Mouse (Mus musculus) MEL (cell line): ENCODE results near the gene Cox5b. TPM values are rescaled to one million over a fixed set of nuclear protein-coding genes. Genes with fewer than 3 reads are reported as not detected.

ENCODE experiments used
- DNase-seq: peaks from one replicate; pipeline ENCODE4 v3.0.0; 2011; ENCODE audit warnings: low read depth, low spot score
- H3K27ac ChIP-seq: 2 replicates; pipeline ENCODE4 v1.5.1; 2012; ENCODE audit warnings: low read depth, mild to moderate bottlenecking, control low read depth, low read length, moderate library complexity; ENCODE audit not compliant: control insufficient read depth
- H3K27me3 ChIP-seq, 2 experiments: fragments of 150-350 bp in 1 of 2; sonication (generic) in 1 of 2; 2 replicates each; pipeline ENCODE4 v1.6.1; 2012; ENCODE audit warnings: low read length in 2 of 2, mild to moderate bottlenecking in 2 of 2, improper control_type of control experiment in 1 of 2, moderate library complexity in 1 of 2; ENCODE audit not compliant: insufficient read depth in 2 of 2, control insufficient read depth in 1 of 2
- H3K36me3 ChIP-seq, 2 experiments: 2 replicates each; pipeline ENCODE4 v1.6.1; 2012 to 2014; ENCODE audit warnings: low read length in 2 of 2, improper control_type of control experiment in 1 of 2, inconsistent platforms in 1 of 2, mild to moderate bottlenecking in 1 of 2; ENCODE audit not compliant: insufficient read depth in 2 of 2, control insufficient read depth in 1 of 2
- H3K4me1 ChIP-seq, 2 experiments: fragments of 150-350 bp in 1 of 2; sonication (generic) in 1 of 2; 2 replicates each; pipeline ENCODE4 v1.6.1; 2012; ENCODE audit warnings: low read length in 2 of 2, improper control_type of control experiment in 1 of 2, mild to moderate bottlenecking in 1 of 2; ENCODE audit not compliant: insufficient read depth in 2 of 2, control insufficient read depth in 1 of 2
- H3K4me3 ChIP-seq, 2 experiments: fragments of 150-350 bp in 1 of 2; sonication (generic) in 1 of 2; 2 replicates each; pipeline ENCODE4 v1.5.1; 2012; ENCODE audit warnings: low read depth in 2 of 2, low read length in 2 of 2, mild to moderate bottlenecking in 2 of 2, moderate library complexity in 2 of 2, control low read depth in 1 of 2, improper control_type of control experiment in 1 of 2; ENCODE audit not compliant: control insufficient read depth in 1 of 2, insufficient read depth in 1 of 2
- H3K79me2 ChIP-seq: 2 replicates; pipeline ENCODE4 v1.6.1; 2012; ENCODE audit warnings: mild to moderate bottlenecking, low read length, moderate library complexity; ENCODE audit not compliant: control insufficient read depth, poor library complexity, insufficient read depth
- H3K9ac ChIP-seq: 2 replicates; pipeline ENCODE4 v1.6.1; 2012; ENCODE audit warnings: low read depth, mild to moderate bottlenecking, control low read depth, low read length, moderate library complexity; ENCODE audit not compliant: control insufficient read depth, poor library complexity, severe bottlenecking
- H3K9me3 ChIP-seq: fragments of 150-350 bp; sonication (generic); replicated peaks from 2 replicates; pipeline ENCODE4 v1.6.1; 2012; ENCODE audit warnings: mild to moderate bottlenecking, low read length, improper control_type of control experiment, moderate library complexity; ENCODE audit not compliant: insufficient read depth
- ELF1 ChIP-seq: IDR thresholded peaks from 2 replicates; pipeline ENCODE4 v1.6.1; 2014; ENCODE audit warnings: low read depth, mild to moderate bottlenecking, inconsistent platforms, low read length, improper control_type of control experiment, moderate library complexity
- MAFK ChIP-seq: IDR thresholded peaks from 2 replicates; pipeline ENCODE4 v1.6.1; 2011; ENCODE audit warnings: low read depth, mild to moderate bottlenecking, low read length, improper control_type of control experiment, borderline replicate concordance
- MAZ ChIP-seq: IDR thresholded peaks from 2 replicates; pipeline ENCODE4 v1.6.1; 2012; ENCODE audit warnings: low read depth, mild to moderate bottlenecking, inconsistent platforms, low read length, improper control_type of control experiment
- MXI1 ChIP-seq: IDR thresholded peaks from 2 replicates; pipeline ENCODE4 v1.6.1; 2011; ENCODE audit warnings: mild to moderate bottlenecking, low read depth, low read length, improper control_type of control experiment
- MYC ChIP-seq: IDR thresholded peaks from 2 replicates; pipeline ENCODE4 v1.6.1; 2011; ENCODE audit warnings: low read depth, mild to moderate bottlenecking, low read length, improper control_type of control experiment, moderate library complexity
- NRF1 ChIP-seq: IDR thresholded peaks from 2 replicates; pipeline ENCODE4 v1.6.1; 2014; ENCODE audit warnings: low read depth, mild to moderate bottlenecking, inconsistent platforms, low read length, improper control_type of control experiment, moderate library complexity; ENCODE audit not compliant: poor library complexity, insufficient read depth, severe bottlenecking
- RAD21 ChIP-seq: IDR thresholded peaks from 2 replicates; pipeline ENCODE4 v1.6.1; 2011; ENCODE audit warnings: mild to moderate bottlenecking, low read depth, low read length, improper control_type of control experiment
- SIN3A ChIP-seq: IDR thresholded peaks from 2 replicates; pipeline ENCODE4 v1.6.1; 2012; ENCODE audit warnings: low read length, improper control_type of control experiment, inconsistent platforms
- TAL1 ChIP-seq: IDR thresholded peaks from 2 replicates; pipeline ENCODE4 v1.6.1; 2012; ENCODE audit warnings: mild to moderate bottlenecking, inconsistent platforms, low read length, moderate library complexity, mixed read lengths
- USF1 ChIP-seq: IDR thresholded peaks from 2 replicates; pipeline ENCODE4 v1.6.1; 2014; ENCODE audit warnings: low read depth, mild to moderate bottlenecking, inconsistent platforms, low read length, improper control_type of control experiment, moderate library complexity
- USF2 ChIP-seq, 2 experiments: IDR thresholded peaks; 2 replicates each; pipeline ENCODE4 v1.6.1; 2011 to 2012; ENCODE audit warnings: improper control_type of control experiment in 2 of 2, low read length in 2 of 2, borderline replicate concordance in 1 of 2, inconsistent platforms in 1 of 2, low read depth in 1 of 2, mild to moderate bottlenecking in 1 of 2; ENCODE audit not compliant: insufficient read depth in 1 of 2
- ZMIZ1 ChIP-seq: IDR thresholded peaks from 2 replicates; pipeline ENCODE4 v1.6.1; 2012; ENCODE audit warnings: low read depth, mild to moderate bottlenecking, inconsistent platforms, low read length, improper control_type of control experiment, moderate library complexity
- polyA plus RNA-seq, 2 experiments: library from polyadenylated mRNA; stranded (reverse) in 1 of 2; unstranded in 1 of 2; fragments of >175 nt in 1 of 2; fragments of >200 nt in 1 of 2; gene quantifications; 2 replicates each; pipeline versions ENCODE4 v1.2.1 to v1.2.4; 2012; ENCODE audit warnings: low replicate concordance in 2 of 2, low read depth in 1 of 2; ENCODE audit not compliant: insufficient read length in 2 of 2, insufficient read depth in 1 of 2, missing spikeins in 1 of 2
- total RNA-seq: library from RNA; depleted of rRNA; stranded (reverse); fragments of 300-350 nt; gene quantifications from 2 replicates; pipeline ENCODE4 v1.2.3, GENCODE M21; 2012; rRNA removed

Gene Cox5b
- total and polyA plus RNA-seq, 3 experiments = 541 to 1,152 TPM; not detected in 1

- no peak for TF ChIP-seq USF1
- no peak for TF ChIP-seq ELF1
- no peak for TF ChIP-seq MYC
- no peak for TF ChIP-seq USF2 (IDR thresholded peaks at IDR 0.05; ENCODE audit: borderline replicate concordance in 1 of 2, insufficient read depth in 1 of 2, low read depth in 1 of 2, low read length in 2 of 2)
- no peak for TF ChIP-seq MXI1
- no peak for TF ChIP-seq TAL1
- TF ChIP-seq MAZ = no peak
- TF ChIP-seq MAFK = no peak
- TF ChIP-seq SIN3A = no peak
- no peak for TF ChIP-seq RAD21
- TF ChIP-seq NRF1 = no peak
- TF ChIP-seq ZMIZ1 = no peak
- no peak overlapping the region for H3K4me3 ChIP-seq
- peaks cover 0 to 4% of the 10 kb centered on the region in 2 experiments; a peak in 2 of 4 replicates for H3K27me3 ChIP-seq
- no peaks in the 10 kb centered on the region for H3K36me3 ChIP-seq
- no peaks in the 10 kb centered on the region for H3K79me2 ChIP-seq
- no peak overlapping the region for H3K9ac ChIP-seq
- H3K4me1 ChIP-seq = peaks cover 0 to 5% of the 10 kb centered on the region in 2 experiments; a peak in 1 of 4 replicates
- DNase-seq = no peak
- no peak overlapping the region for H3K27ac ChIP-seq
- H3K9me3 ChIP-seq = no peaks in the 10 kb centered on the region
Measured at GRCm38 (mm10) chr1:36743046-36743445, 51.8 kb downstream of the Cox5b start.

Other genes starting within 250 kb of the Cox5b start
- gene Lman2l, start 246.2 kb upstream of the Cox5b start, total RNA-seq = 6.1 and 7.0 TPM in 2 replicates
- gene Lman2l, start 246.2 kb upstream of the Cox5b start, polyA plus RNA-seq = 10 to 100 TPM in 1 of 2 experiments, not detected in 1; 19.7 TPM
- 7.8 and 8.1 TPM in 2 replicates for gene Cnnm4, start 219.8 kb upstream of the Cox5b start, total RNA-seq
- 1 to 10 TPM in 1 of 2 experiments, not detected in 1; 8.5 TPM for gene Cnnm4, start 219.8 kb upstream of the Cox5b start, polyA plus RNA-seq
- 3.8 and 4.2 TPM in 2 replicates for gene Cnnm3, start 179.6 kb upstream of the Cox5b start, total RNA-seq
- gene Cnnm3, start 179.6 kb upstream of the Cox5b start, polyA plus RNA-seq = 1 to 10 TPM in 1 of 2 experiments, not detected in 1; 9.9 TPM
- 2.0 and 2.9 TPM in 2 replicates for gene Ankrd23, start 154.6 kb upstream of the Cox5b start, total RNA-seq
- gene Ankrd23, start 154.6 kb upstream of the Cox5b start, polyA plus RNA-seq = 1 to 10 TPM in 1 of 2 experiments, not detected in 1; 3.7 TPM
- not detected in 2 replicates for gene Gm42417, start 152.0 kb upstream of the Cox5b start, total RNA-seq
- gene Gm42417, start 152.0 kb upstream of the Cox5b start, polyA plus RNA-seq = under 1 TPM in 1 of 2 experiments, not detected in 1; 0.74 TPM
- gene Ankrd39, start 144.0 kb upstream of the Cox5b start, total RNA-seq = 8.8 and 9.7 TPM in 2 replicates
- 10 to 100 TPM in 1 of 2 experiments, not detected in 1; 14.4 TPM for gene Ankrd39, start 144.0 kb upstream of the Cox5b start, polyA plus RNA-seq
- 0.19 and 0.33 TPM in 2 replicates for gene Sema4c, start 133.1 kb upstream of the Cox5b start, total RNA-seq
- gene Sema4c, start 133.1 kb upstream of the Cox5b start, polyA plus RNA-seq = 1 to 10 TPM in 1 of 2 experiments, not detected in 1; 1.4 TPM
- gene Fam178b, start 8.3 kb upstream of the Cox5b start, total RNA-seq = 0.19 and 0.33 TPM in 2 replicates
- under 1 TPM in 1 of 2 experiments, not detected in 1; 0.29 TPM for gene Fam178b, start 8.3 kb upstream of the Cox5b start, polyA plus RNA-seq
- not detected in 2 replicates for gene 4933424G06Rik, start 18.7 kb downstream of the Cox5b start, total RNA-seq
- not detected for gene 4933424G06Rik, start 18.7 kb downstream of the Cox5b start, polyA plus RNA-seq
- 71.0 and 86.1 TPM in 2 replicates for gene Actr1b, start 23.0 kb downstream of the Cox5b start, total RNA-seq
- gene Actr1b, start 23.0 kb downstream of the Cox5b start, polyA plus RNA-seq = 100 to 1,000 TPM in 1 of 2 experiments, not detected in 1; 106 TPM
- gene Zap70, start 70.3 kb downstream of the Cox5b start, total RNA-seq = not detected in 2 replicates
- not detected for gene Zap70, start 70.3 kb downstream of the Cox5b start, polyA plus RNA-seq